Mouse (Mus musculus) ES-E14 (cell line): ENCODE results near the gene Slc26a10. TPM values are rescaled to one million over a fixed set of nuclear protein-coding genes. Genes with fewer than 3 reads are reported as not detected.
"Not testable (repeated sequence)": the region's sequence is repeated elsewhere in the genome, so short reads cannot be mapped to it uniquely, and the experiment has no call there.

Source experiments
- DNase-seq: peaks from one replicate; pipeline ENCODE4 v3.0.0-alpha.2; 2013; ENCODE audit warnings: low read depth, low spot score
- H3K27ac ChIP-seq: 2 replicates; pipeline ENCODE4 v1.5.1; 2012; ENCODE audit warnings: low read depth, mild to moderate bottlenecking, low read length, moderate library complexity, mixed read lengths; ENCODE audit not compliant: poor library complexity, insufficient read depth, severe bottlenecking
- H3K36me3 ChIP-seq: 2 replicates; pipeline ENCODE4 v1.6.1; 2012; ENCODE audit warnings: mild to moderate bottlenecking, low read length, moderate library complexity, mixed read lengths; ENCODE audit not compliant: control insufficient read depth, poor library complexity, insufficient read depth, severe bottlenecking
- H3K4me1 ChIP-seq, 2 experiments: fragments of 150-350 bp in 1 of 2; sonication (generic) in 1 of 2; 2 replicates each; pipeline ENCODE4 v1.6.1; 2012; ENCODE audit warnings: low read length in 2 of 2, mild to moderate bottlenecking in 1 of 2, mixed read lengths in 1 of 2; ENCODE audit not compliant: control insufficient read depth in 2 of 2, insufficient read depth in 2 of 2, poor library complexity in 1 of 2
- H3K4me3 ChIP-seq, 2 experiments: fragments of 150-350 bp in 1 of 2; sonication (generic) in 1 of 2; 2 replicates each; pipeline ENCODE4 v1.5.1; 2012; ENCODE audit warnings: low read length in 2 of 2, low read depth in 1 of 2, mild to moderate bottlenecking in 1 of 2, mixed read lengths in 1 of 2; ENCODE audit not compliant: insufficient read depth in 1 of 2, poor library complexity in 1 of 2, severe bottlenecking in 1 of 2
- H3K9ac ChIP-seq: 2 replicates; pipeline ENCODE4 v1.6.1; 2012; ENCODE audit warnings: low read depth, mild to moderate bottlenecking, low read length, mixed read lengths; ENCODE audit not compliant: poor library complexity, insufficient read depth, severe bottlenecking
- H3K9me3 ChIP-seq: fragments of 150-350 bp; sonication (generic); 2 replicates; pipeline ENCODE4 v1.6.1; 2012; ENCODE audit warnings: low read depth, mild to moderate bottlenecking, low read length; ENCODE audit not compliant: control insufficient read depth, insufficient read depth
- CHD2 ChIP-seq: IDR thresholded peaks from 2 replicates; pipeline ENCODE4 v1.6.1; 2014; ENCODE audit warnings: mild to moderate bottlenecking, low read depth, low read length, inconsistent platforms
- HCFC1 ChIP-seq: IDR thresholded peaks from 2 replicates; pipeline ENCODE4 v1.6.1; 2012; ENCODE audit warnings: low read length, inconsistent platforms, borderline replicate concordance; ENCODE audit not compliant: insufficient read depth
- MAFK ChIP-seq: IDR thresholded peaks from 2 replicates; pipeline ENCODE4 v1.6.1; 2014; ENCODE audit warnings: mild to moderate bottlenecking, low read depth, low read length, inconsistent platforms; ENCODE audit not compliant: insufficient read depth
- ZC3H11A ChIP-seq: IDR thresholded peaks from 2 replicates; pipeline ENCODE4 v1.6.1; 2012; ENCODE audit warnings: low read depth, mild to moderate bottlenecking, inconsistent platforms, low read length, borderline replicate concordance
- ZNF384 ChIP-seq: IDR thresholded peaks from 2 replicates; pipeline ENCODE4 v1.6.1; 2012; ENCODE audit warnings: low read depth, low read length, inconsistent platforms
- in situ Hi-C, 2 experiments: fragments of 600-800 bp; cut with MboI; formaldehyde crosslinking; loops; one replicate each; pipeline ENCODE4 v1.15.1; 2025; ENCODE audit warnings: low sequenced_read_pairs in 2 of 2, inconsistent platforms in 1 of 2; ENCODE audit not compliant: unreplicated experiment in 2 of 2
- total RNA-seq: library from RNA; depleted of rRNA; stranded (reverse); fragments of 300-350 nt; gene quantifications from 2 replicates; pipeline ENCODE4 v1.2.3, GENCODE M21; 2012

Gene Slc26a10
- total RNA-seq, 1 experiment, result 7.4 TPM

DNA sequence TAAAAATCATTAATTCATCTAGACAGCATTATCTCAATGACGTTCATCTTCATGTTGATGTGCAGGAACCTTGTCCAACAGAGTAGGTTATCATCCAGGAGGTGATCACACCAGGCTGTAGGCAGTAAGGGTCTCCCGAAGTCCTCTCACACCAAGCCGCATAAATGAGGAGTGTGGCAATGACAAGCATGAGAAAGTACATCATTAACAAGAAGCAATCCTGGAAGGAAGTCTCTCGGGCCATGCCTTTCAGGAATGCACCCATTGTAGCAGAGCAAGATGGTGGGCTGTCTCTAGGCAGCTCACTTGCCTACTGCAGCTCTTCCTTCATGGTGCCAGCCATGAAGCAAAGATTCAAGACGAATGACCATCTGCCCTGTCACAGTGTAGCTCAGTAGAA, 25.8 kb downstream of the Slc26a10 start:
- H3K36me3 ChIP-seq, result no peaks in the 10 kb centered on the region
- TF ChIP-seq ZNF384 (no peak), CHD2 (no peak), MAFK (no peak), ZC3H11A (no peak), HCFC1 (no peak)
- H3K27ac ChIP-seq, result no peak overlapping the region
- H3K9me3 ChIP-seq, result no peaks in the 10 kb centered on the region
- DNase-seq, result no peak
- H3K4me3 ChIP-seq, result no peak overlapping the region
- H3K4me1 ChIP-seq, result no peaks in the 10 kb centered on the region
- no peak overlapping the region for H3K9ac ChIP-seq
- in situ Hi-C loops, result no loop called here

DNA sequence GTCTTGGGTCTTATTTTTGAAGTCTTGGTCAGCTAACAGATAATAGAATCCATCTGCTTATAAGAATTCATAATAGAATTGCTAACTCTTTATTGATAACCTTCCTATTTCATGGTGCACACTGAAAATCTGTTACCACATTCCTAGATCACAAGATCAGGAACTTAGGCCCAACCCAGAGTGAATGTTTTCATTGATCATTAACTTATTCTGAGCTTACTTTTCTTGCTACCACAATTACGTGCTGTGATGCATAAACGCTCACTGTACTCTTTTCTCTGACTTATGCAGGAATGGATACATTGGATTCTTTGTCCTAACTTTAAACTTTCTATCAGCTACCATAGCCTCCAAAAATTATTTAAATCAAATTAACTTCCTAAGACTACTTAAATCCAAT, 26.2 kb downstream of the Slc26a10 start:
- Histone ChIP-seq H3K9ac (no peak overlapping the region), H3K4me1 (no peaks in the 10 kb centered on the region), H3K9me3 (no peaks in the 10 kb centered on the region), H3K27ac (no peak overlapping the region), H3K4me3 (no peak overlapping the region), H3K36me3 (no peaks in the 10 kb centered on the region)
- TF ChIP-seq ZNF384 (no peak), MAFK (no peak), HCFC1 (no peak), CHD2 (no peak), ZC3H11A (no peak)
- DNase-seq, result no peak
- in situ Hi-C loops, result no loop called here

GRCm38 (mm10) chr10:127153323-127153722, 27.1 kb downstream of the Slc26a10 start:
- in situ Hi-C loops, result no loop called here
- no peaks in the 10 kb centered on the region for H3K4me1 ChIP-seq
- no peak for DNase-seq
- H3K9ac ChIP-seq, result no peak overlapping the region
- no peak overlapping the region for H3K4me3 ChIP-seq
- H3K27ac ChIP-seq, result no peak overlapping the region
- no peaks in the 10 kb centered on the region for H3K9me3 ChIP-seq
- H3K36me3 ChIP-seq, result no peaks in the 10 kb centered on the region
- TF ChIP-seq CHD2 (no peak), HCFC1 (no peak), ZNF384 (no peak), MAFK (no peak), ZC3H11A (no peak)

- H3K27ac ChIP-seq, H3K4me3 ChIP-seq, DNase-seq, H3K4me1 ChIP-seq, H3K36me3 ChIP-seq, in situ Hi-C loops, H3K9ac ChIP-seq, H3K9me3 ChIP-seq: not testable (repeated sequence)
Observed at GRCm38 (mm10) chr10:127152556-127152955, 27.9 kb downstream of the Slc26a10 start.

GRCm38 (mm10) chr10:127151233-127151632, 29.2 kb downstream of the Slc26a10 start:
- H3K36me3 ChIP-seq, in situ Hi-C loops, DNase-seq, H3K27ac ChIP-seq, H3K4me3 ChIP-seq, H3K4me1 ChIP-seq, H3K9me3 ChIP-seq, H3K9ac ChIP-seq: not testable (repeated sequence)
